Mouse (Mus musculus) liver, postnatal 0 days (tissue): ENCODE results near the gene Mr1. TPM values are rescaled to one million over a fixed set of nuclear protein-coding genes. Genes with fewer than 3 reads are reported as not detected.

ENCODE experiments used
- ATAC-seq: fragments of 200-750 bp; cut with Nextera tagmentation; 2 replicates; pipeline ENCODE4 v1.8.0; 2017; ENCODE audit warnings: mild to moderate bottlenecking, moderate library complexity
- DNase-seq: peaks from one replicate; pipeline ENCODE4 v3.0.0-alpha.2; 2016
- H3K27ac ChIP-seq: fragments of 300-500 bp; sonication (generic); 2 replicates; pipeline ENCODE4 v1.5.1; 2014; ENCODE audit warnings: antibody characterized with exemption, moderate library complexity, mild to moderate bottlenecking, low read depth
- H3K27me3 ChIP-seq: fragments of 300-500 bp; sonication (generic); 2 replicates; pipeline ENCODE4 v1.6.1; 2014; ENCODE audit warnings: low read length, control low read depth, mixed read lengths; ENCODE audit not compliant: insufficient read depth
- H3K36me3 ChIP-seq: fragments of 300-500 bp; sonication (generic); replicated peaks from 2 replicates; pipeline ENCODE4 v1.6.1; 2014; ENCODE audit warnings: mild to moderate bottlenecking, control low read depth, low read length, moderate library complexity, mixed read lengths; ENCODE audit not compliant: insufficient read depth
- H3K4me1 ChIP-seq: fragments of 300-500 bp; sonication (generic); 2 replicates; pipeline ENCODE4 v1.6.1; 2014; ENCODE audit warnings: antibody characterized with exemption, mild to moderate bottlenecking, control low read depth; ENCODE audit not compliant: insufficient read depth
- H3K4me2 ChIP-seq: fragments of 300-500 bp; sonication (generic); 2 replicates; pipeline ENCODE4 v1.6.1; 2014; ENCODE audit warnings: low read depth, mild to moderate bottlenecking, low read length, moderate library complexity, mixed read lengths
- H3K4me3 ChIP-seq: fragments of 300-500 bp; sonication (generic); 2 replicates; pipeline ENCODE4 v1.5.1; 2014; ENCODE audit warnings: low read depth, low read length
- H3K9ac ChIP-seq: fragments of 300-500 bp; sonication (generic); replicated peaks from 2 replicates; pipeline ENCODE4 v1.6.1; 2014; ENCODE audit warnings: mild to moderate bottlenecking, moderate library complexity
- H3K9me3 ChIP-seq: fragments of 300-500 bp; sonication (generic); 2 replicates; pipeline ENCODE4 v1.6.1; 2016; ENCODE audit warnings: mild to moderate bottlenecking, control low read depth, low read length, mixed read lengths
- CTCF ChIP-seq: sonication (generic); IDR thresholded peaks from 2 replicates; pipeline ENCODE4 v1.5.1; 2016; ENCODE audit warnings: antibody characterized with exemption, low read depth
- EP300 ChIP-seq: IDR thresholded peaks from 2 replicates; pipeline ENCODE4 v1.6.1; 2016; ENCODE audit warnings: antibody characterized with exemption, low read depth, mild to moderate bottlenecking
- WGBS: fragments of 180-500 bp; shearing (Covaris S2); extraction: QIAGEN DNeasy Blood & Tissue Kit; methylation state at CpG from one replicate; pipeline ENCODE4 v1.1.7; 2014; ENCODE audit not compliant: insufficient replicate concordance; 5-methylcytosine and 5-hydroxymethylcytosine counted together
- polyA plus RNA-seq: library from polyadenylated mRNA; unstranded; fragments of >200 nt; fragmentation: Nextera tagmentation; extraction: Ambion mirVana; gene quantifications from 2 replicates; pipeline ENCODE4 v1.2.1, GENCODE M21; 2015

The Mr1 gene
- polyA plus RNA-seq, 1 experiment from 2014 or later = 0.78 TPM

DNA sequence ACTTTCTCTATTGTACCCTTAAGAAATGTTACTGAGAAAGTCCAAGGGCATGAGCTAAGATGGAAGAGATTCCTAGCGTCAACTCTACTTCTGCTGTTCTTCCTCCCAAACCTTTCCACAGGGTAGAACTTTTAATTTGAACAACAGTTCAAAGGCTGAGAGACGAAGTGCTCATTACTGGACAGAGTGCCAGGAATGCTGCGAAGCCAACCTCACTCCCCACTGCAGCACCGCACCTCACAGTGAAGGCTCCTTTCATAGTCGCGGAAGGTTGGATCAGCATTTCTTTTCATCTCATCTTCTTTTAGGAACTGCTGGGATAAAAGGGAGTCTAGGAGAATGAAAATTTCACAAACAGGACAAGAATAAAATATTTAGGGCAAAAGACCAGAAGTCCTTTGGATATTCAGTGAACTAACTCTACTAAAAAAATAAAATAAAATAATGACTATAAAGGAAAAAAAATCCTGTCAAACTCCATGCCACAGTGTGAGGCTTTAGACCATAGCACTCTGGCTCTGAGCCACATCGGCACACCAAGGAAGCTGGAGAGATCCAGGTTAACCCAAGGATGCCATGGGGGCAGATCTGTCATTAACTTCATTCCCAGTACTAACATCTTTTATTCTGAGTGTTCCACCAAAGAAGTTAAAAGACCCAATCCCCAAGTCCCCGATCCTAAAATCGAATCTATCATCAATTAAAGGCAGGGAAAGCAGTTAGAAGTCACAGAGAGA is 52.5 kb downstream of the Mr1 start:
- 84% methylated on average over 9 of the region's 9 CpGs for WGBS

DNA sequence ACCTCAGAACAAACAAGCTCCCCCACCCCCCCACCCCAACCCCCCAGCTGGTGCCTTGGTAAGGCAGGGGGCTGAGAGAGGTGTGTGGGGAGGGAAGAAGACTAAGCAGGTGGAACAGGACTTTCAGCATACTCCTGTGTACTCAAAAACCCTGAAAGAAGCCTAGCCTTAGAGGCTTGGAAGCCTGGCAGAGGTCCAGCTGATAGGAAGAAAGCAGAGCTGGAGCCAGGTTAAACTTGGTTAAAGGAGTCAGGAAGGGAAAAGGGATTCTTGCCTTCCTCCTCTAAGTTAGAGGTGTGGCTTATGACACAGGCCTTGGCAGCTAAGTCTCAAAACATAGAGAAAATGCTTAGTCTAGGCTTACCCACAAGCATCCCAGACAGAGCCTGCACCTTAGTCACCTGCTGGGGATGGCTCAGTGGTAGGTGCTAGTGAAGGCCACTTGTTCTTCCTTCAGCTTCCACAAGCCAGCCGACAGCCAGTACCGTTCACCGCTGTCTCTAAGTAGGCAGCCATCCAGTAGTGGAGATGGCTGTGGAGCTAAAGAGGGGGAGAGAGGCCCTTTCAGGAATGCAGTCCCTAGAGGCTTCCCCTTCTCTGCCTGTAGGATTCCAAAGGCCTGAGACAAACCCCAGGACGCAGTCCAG is 53.3 kb downstream of the Mr1 start:
- Histone ChIP-seq H3K9ac (no peak overlapping the region), H3K27me3 (no peaks in the 10 kb centered on the region), H3K9me3 (no peaks in the 10 kb centered on the region), H3K4me2 (no peak overlapping the region), H3K4me1 (peaks cover 54% of the 10 kb centered on the region), H3K4me3 (no peak overlapping the region), H3K27ac (no peak overlapping the region), H3K36me3 (0 out of 2 replicates have a peak, but pooled peaks cover 3% of the 10 kb centered on the region)
- WGBS = 73% methylated on average over 4 of the region's 4 CpGs
- TF ChIP-seq EP300 (no peak), CTCF (no peak)
- DNase-seq (no peak), ATAC-seq (no peak)

More for the DNA sequence above, 52.5 kb downstream of the Mr1 start:
- Histone ChIP-seq H3K4me3 (no peak overlapping the region), H3K9ac (no peak overlapping the region), H3K27me3 (no peaks in the 10 kb centered on the region), H3K4me1 (peaks cover 47% of the 10 kb centered on the region), H3K4me2 (no peak overlapping the region), H3K27ac (no peak overlapping the region), H3K9me3 (no peaks in the 10 kb centered on the region), H3K36me3 (0 out of 2 replicates have a peak, but pooled peaks cover 3% of the 10 kb centered on the region)
- no peak for TF ChIP-seq EP300
- no peak for TF ChIP-seq CTCF
- DNase-seq = no peak
- ATAC-seq = no peak

DNA sequence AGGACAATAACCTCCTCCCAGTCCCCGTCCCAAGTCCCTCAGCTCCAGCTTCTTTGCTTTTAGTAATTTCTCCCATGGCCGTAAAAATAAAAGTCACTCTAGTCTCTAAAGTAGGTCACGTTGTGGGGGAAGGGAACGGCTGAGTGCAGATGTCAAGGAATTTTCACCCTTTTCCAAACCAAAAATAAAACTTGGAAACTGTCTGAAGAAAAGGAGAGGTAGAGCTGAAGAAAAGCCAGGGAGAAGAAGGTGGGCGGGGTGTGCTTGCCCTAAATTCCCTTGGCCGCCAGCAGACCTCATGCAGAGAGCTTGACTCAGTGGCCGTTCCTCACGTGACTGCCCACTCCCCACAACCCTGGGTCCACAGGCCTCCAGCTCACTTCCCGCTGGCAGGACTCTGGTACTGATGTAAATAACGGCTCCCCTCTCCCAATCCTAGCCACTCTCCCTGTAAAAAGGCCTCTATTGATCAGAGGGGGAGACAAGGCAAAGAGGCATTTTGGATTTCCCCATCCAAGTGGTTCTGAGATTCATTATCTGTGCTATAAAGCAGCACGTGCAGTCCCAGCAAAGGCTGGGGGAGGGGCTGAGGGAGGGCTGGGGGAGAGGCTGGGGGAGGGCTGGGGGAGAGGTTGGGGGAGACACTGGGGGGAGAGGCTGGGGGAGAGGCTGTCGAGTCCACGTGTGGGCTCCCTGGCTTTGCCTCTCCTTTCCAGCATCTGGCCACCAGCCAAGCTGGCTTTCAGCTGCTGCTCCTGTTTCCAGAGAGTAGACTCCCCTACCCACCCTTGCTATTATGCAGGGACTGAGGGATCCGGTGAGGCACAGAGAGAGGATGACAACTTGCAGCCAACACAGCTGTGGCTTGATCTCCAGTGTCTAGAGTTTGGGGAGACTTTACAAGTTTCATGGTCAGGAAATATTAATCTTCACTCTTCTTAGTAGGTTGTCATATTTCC is 54.5 kb downstream of the Mr1 start:
- ATAC-seq = no peak; the same call in 1 of the 2 replicates

DNA sequence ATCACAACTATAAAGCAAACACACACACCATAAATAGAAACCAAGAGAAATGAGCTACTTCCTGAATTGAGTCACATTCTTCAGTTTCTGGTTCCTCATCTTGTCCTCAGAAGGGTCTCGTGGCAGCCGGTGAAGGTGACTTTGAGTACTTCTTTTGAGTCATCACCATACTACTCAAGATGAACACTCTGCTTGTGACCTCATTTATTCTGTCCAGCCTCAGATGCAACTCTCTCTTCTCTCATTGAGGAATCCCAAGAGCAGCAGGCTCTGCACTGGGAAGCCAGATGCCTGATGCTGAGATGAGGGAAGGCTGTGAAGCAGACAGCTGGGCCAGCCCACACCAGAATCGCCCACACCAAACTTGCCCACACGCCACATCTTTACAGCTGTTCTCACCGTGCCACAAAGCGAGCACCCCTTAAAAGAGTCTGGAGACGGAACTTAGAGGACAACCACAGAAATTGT is 55.2 kb downstream of the Mr1 start:
- Histone ChIP-seq H3K27ac (peak overlapping the region; percentile 17), H3K27me3 (no peaks in the 10 kb centered on the region), H3K4me3 (no peak overlapping the region), H3K9ac (no peak overlapping the region), H3K9me3 (no peaks in the 10 kb centered on the region), H3K4me1 (peaks cover 56% of the 10 kb centered on the region), H3K36me3 (0 out of 2 replicates have a peak, but pooled peaks cover 3% of the 10 kb centered on the region), H3K4me2 (no peak overlapping the region)
- DNase-seq = no peak
- TF ChIP-seq CTCF = no peak
- no peak for TF ChIP-seq EP300
- WGBS = 38% methylated on average over 7 of the region's 7 CpGs
- ATAC-seq = peak; percentile 28; the same call in 1 of the 2 replicates

More for the DNA sequence above, 54.5 kb downstream of the Mr1 start:
- Histone ChIP-seq H3K4me3 (no peak overlapping the region), H3K27ac (peak overlapping the region; percentile 17), H3K27me3 (no peaks in the 10 kb centered on the region), H3K36me3 (0 out of 2 replicates have a peak, but pooled peaks cover 3% of the 10 kb centered on the region), H3K9me3 (no peaks in the 10 kb centered on the region), H3K4me1 (peaks cover 55% of the 10 kb centered on the region), H3K4me2 (no peak overlapping the region), H3K9ac (no peak overlapping the region)
- DNase-seq = peak; percentile 34
- TF ChIP-seq CTCF = no peak
- no peak for TF ChIP-seq EP300
- WGBS = 45% methylated on average over 14 of the region's 14 CpGs

DNA sequence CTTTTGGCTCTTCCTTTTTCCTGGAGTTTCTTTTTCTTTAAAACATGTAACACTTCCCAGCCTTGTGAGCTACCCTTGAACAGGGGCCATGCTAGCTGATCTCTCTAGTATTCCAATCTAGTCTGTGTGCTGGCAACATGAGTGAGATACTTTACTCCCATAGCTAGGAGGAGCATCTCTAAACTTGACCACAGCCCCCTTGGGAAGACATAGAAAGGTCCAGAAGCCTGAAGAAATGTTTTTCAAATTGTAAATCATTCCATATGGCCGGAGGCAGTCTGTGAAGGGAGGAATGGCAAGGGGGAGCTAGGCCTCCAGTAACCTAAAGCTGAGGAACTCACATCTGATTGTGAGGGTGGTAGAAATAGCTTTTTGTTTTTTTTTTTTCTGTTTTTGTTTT is 55.9 kb downstream of the Mr1 start:
- no peak for ATAC-seq
- TF ChIP-seq EP300 = no peak
- no peak for TF ChIP-seq CTCF
- DNase-seq = no peak
- Histone ChIP-seq H3K36me3 (0 out of 2 replicates have a peak, but pooled peaks cover 3% of the 10 kb centered on the region), H3K9me3 (no peaks in the 10 kb centered on the region), H3K27ac (no peak overlapping the region), H3K4me1 (peaks cover 60% of the 10 kb centered on the region), H3K9ac (no peak overlapping the region), H3K4me2 (no peak overlapping the region), H3K4me3 (no peak overlapping the region), H3K27me3 (no peaks in the 10 kb centered on the region)
- 64% methylated on average over 1 of the region's 1 CpGs for WGBS
